Mouse (Mus musculus) megakaryocyte-erythroid progenitor cell, adult 5-6 weeks (primary cell): ENCODE measurements around the gene Cnpy2. TPM values are rescaled to one million over a fixed set of nuclear protein-coding genes. Genes with fewer than 3 reads are reported as not detected.

Experiments used
- ATAC-seq: replicated peaks from 2 replicates; pipeline ENCODE4 v1.8.0; 2016; ENCODE audit warnings: mild to moderate bottlenecking, inconsistent platforms; ENCODE audit not compliant: severe bottlenecking, poor library complexity, low FRiP score, low TSS enrichment
- total RNA-seq, 2 experiments: library from RNA; stranded (forward) in 1 of 2; stranded (reverse) in 1 of 2; fragments of 200-1000, 215-1000 nt in 1 of 2; fragments of >200 nt in 1 of 2; fragmentation: Nextera tagmentation in 1 of 2; gene quantifications; 2 replicates each; pipeline ENCODE4 v1.2.3; 2014 to 2017

The Cnpy2 gene
- total RNA-seq, 2 experiments from 2014 or later: 86.0 to 95.5 TPM

- no peak for ATAC-seq
Measured at GRCm38 (mm10) chr10:128359226-128359625, 37.0 kb downstream of the Cnpy2 start.

GRCm38 (mm10) chr10:128361836-128362235, 39.6 kb downstream of the Cnpy2 start:
- ATAC-seq: no peak

- ATAC-seq: no peak
Measured at GRCm38 (mm10) chr10:128362568-128362967, 40.3 kb downstream of the Cnpy2 start.

GRCm38 (mm10) chr10:128367899-128368401, 45.7 kb downstream of the Cnpy2 start:
- peak; percentile 11; the same call in 1 of the 2 replicates for ATAC-seq

GRCm38 (mm10) chr10:128368402-128369217, 46.4 kb downstream of the Cnpy2 start, which contains the start of gene Coq10a:
Gene Coq10a, minus strand, starts transcription at chr10:128368997.
- ATAC-seq: peak; percentile 85

GRCm38 (mm10) chr10:128369218-128369543, 46.9 kb downstream of the Cnpy2 start:
- no peak for ATAC-seq

DNA sequence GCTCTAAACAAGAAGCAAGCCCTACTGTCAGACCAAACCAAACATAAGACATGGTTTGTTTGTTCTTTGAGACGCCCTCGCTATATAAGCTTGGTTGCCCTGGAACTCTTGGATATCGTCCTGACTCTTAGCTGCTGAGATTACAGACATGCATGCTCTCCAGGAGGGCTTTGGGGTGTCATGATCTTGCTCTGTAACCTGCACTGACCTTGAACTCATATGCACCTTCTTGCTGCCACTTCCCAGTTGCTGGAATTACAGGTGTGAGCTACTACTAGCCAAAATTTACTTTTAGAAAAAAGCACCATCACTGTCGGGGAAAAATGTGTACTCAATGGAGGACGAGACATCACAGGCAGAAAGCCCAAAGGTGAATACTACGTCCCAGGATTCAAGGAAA, 47.3 kb downstream of the Cnpy2 start:
- no peak for ATAC-seq

- ATAC-seq: no peak
Measured at GRCm38 (mm10) chr10:128370021-128370420, 47.8 kb downstream of the Cnpy2 start.

DNA sequence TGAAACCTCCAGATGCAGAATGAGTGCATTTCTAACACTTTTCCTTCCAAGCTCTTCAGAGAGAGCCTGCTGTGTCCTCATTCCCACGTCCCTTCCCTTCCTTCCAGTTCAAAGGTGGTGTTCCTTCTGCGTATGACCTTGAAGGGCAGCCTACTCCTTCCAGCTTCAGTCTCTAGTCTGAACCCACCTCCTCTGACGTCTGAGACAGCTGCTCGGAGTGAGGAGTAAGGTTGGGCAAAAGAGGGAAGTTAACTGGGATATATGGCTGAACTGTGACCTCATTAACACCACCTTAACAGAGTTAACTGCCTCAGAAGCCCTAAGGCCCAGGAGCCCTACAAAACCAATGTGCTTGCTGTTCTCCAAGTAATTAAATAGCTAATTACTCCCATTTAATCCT, 48.3 kb downstream of the Cnpy2 start:
- ATAC-seq: no peak

- ATAC-seq: no peak
Measured at GRCm38 (mm10) chr10:128372142-128372541, 49.9 kb downstream of the Cnpy2 start.

DNA sequence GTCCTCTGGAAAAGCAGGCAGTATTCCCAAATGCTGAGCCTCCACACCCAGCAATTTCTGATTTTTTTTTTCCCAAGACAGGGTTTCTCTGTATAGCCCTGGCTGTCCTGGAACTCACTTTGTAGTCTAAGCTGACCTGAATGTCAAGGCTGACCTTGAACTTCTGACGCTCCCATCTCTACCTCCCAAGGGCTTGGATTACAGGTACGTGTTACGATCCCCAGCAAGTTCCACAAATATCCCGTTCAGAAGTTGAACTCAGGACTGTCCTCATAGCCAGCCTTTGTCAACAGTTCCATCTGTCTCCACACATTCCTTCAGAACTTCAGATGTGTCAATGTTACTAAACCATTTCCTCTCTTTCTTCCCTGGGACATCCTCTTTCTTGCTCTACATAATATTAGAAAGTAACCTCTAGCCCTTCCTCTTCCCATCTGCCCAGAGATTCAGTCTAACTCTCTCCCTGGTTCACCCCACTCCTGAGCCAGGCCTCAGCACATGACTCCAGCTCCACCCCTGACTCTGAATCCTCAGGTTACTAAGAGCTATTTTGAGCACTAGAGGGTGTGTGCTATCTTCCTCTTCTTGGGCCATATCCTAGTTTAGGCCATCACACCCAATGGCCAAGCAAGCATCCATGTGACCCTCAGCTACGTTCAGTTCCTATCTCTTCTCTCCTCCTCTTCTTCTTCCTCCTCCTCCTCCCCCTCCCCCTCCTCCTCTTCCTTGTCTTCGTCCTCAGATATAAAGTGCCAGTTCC, 50.9 kb downstream of the Cnpy2 start:
- ATAC-seq: 0 out of 2 replicates have a peak, but pooled peaks have one; percentile 12

- ATAC-seq: no peak
Measured at GRCm38 (mm10) chr10:128374393-128374792, 52.1 kb downstream of the Cnpy2 start.

- ATAC-seq: no peak
Measured at GRCm38 (mm10) chr10:128376099-128376454, 53.8 kb downstream of the Cnpy2 start.

- peak; percentile 43 for ATAC-seq
Measured at GRCm38 (mm10) chr10:128376455-128377211, 54.4 kb downstream of the Cnpy2 start, which contains the start of gene Ankrd52. Gene Ankrd52, plus strand, starts transcription at chr10:128377115.

Other genes starting within 250 kb of the Cnpy2 start
- 2,207 and 2,550 TPM in 2 replicates for gene Atp5b, start 239.2 kb upstream of the Cnpy2 start, total RNA-seq (2014; fragmentation: Nextera tagmentation)
- gene Atp5b, start 239.2 kb upstream of the Cnpy2 start, total RNA-seq (2017): 3,084 and 3,964 TPM in 2 replicates
- gene Baz2a, start 230.9 kb upstream of the Cnpy2 start, total RNA-seq (2014; fragmentation: Nextera tagmentation): 43.8 and 44.6 TPM in 2 replicates
- 12.4 and 14.3 TPM in 2 replicates for gene Baz2a, start 230.9 kb upstream of the Cnpy2 start, total RNA-seq (2017)
- gene Rbms2, start 142.2 kb upstream of the Cnpy2 start, total RNA-seq (2014; fragmentation: Nextera tagmentation): 25.2 and 31.5 TPM in 2 replicates
- 9.1 and 10.9 TPM in 2 replicates for gene Rbms2, start 142.2 kb upstream of the Cnpy2 start, total RNA-seq (2017)
- gene Gls2, start 128.0 kb upstream of the Cnpy2 start, total RNA-seq (2014; fragmentation: Nextera tagmentation): 8.8 and 15.0 TPM in 2 replicates
- 9.1 and 16.7 TPM in 2 replicates for gene Gls2, start 128.0 kb upstream of the Cnpy2 start, total RNA-seq (2017)
- 37.3 and 44.4 TPM in 2 replicates for gene Spryd4, start 110.7 kb upstream of the Cnpy2 start, total RNA-seq (2014; fragmentation: Nextera tagmentation)
- gene Spryd4, start 110.7 kb upstream of the Cnpy2 start, total RNA-seq (2017): 31.2 and 39.7 TPM in 2 replicates
- 0.74 TPM in 1 of 2 replicates, not detected in the other for gene Mip, start 96.6 kb upstream of the Cnpy2 start, total RNA-seq (2014; fragmentation: Nextera tagmentation)
- gene Mip, start 96.6 kb upstream of the Cnpy2 start, total RNA-seq (2017): 1.6 TPM in 1 of 2 replicates, not detected in the other
- 104 and 125 TPM in 2 replicates for gene Timeless, start 90.4 kb upstream of the Cnpy2 start, total RNA-seq (2014; fragmentation: Nextera tagmentation)
- gene Timeless, start 90.4 kb upstream of the Cnpy2 start, total RNA-seq (2017): 105 and 128 TPM in 2 replicates
- gene Apon, start 68.4 kb upstream of the Cnpy2 start, total RNA-seq (2014; fragmentation: Nextera tagmentation): 1.3 and 1.7 TPM in 2 replicates
- not detected in 2 replicates for gene Apon, start 68.4 kb upstream of the Cnpy2 start, total RNA-seq (2017)
- gene Apof, start 53.8 kb upstream of the Cnpy2 start, total RNA-seq (2014; fragmentation: Nextera tagmentation): not detected in 2 replicates
- gene Apof, start 53.8 kb upstream of the Cnpy2 start, total RNA-seq (2017): not detected in 2 replicates
- gene Stat2, start 51.9 kb upstream of the Cnpy2 start, total RNA-seq (2014; fragmentation: Nextera tagmentation): 24.3 and 35.7 TPM in 2 replicates
- gene Stat2, start 51.9 kb upstream of the Cnpy2 start, total RNA-seq (2017): 8.1 and 9.0 TPM in 2 replicates
- not detected in 2 replicates for gene Il23a, start 23.7 kb upstream of the Cnpy2 start, total RNA-seq (2014; fragmentation: Nextera tagmentation)
- gene Il23a, start 23.7 kb upstream of the Cnpy2 start, total RNA-seq (2017): not detected in 2 replicates
- 37.0 and 40.7 TPM in 2 replicates for gene Pan2, start 19.1 kb upstream of the Cnpy2 start, total RNA-seq (2014; fragmentation: Nextera tagmentation)
- 14.2 and 18.0 TPM in 2 replicates for gene Pan2, start 19.1 kb upstream of the Cnpy2 start, total RNA-seq (2017)
- gene Cs, start 15.3 kb downstream of the Cnpy2 start, total RNA-seq (2014; fragmentation: Nextera tagmentation): 226 and 251 TPM in 2 replicates
- 113 and 182 TPM in 2 replicates for gene Cs, start 15.3 kb downstream of the Cnpy2 start, total RNA-seq (2017)
- gene Coq10a, start 46.5 kb downstream of the Cnpy2 start, total RNA-seq (2014; fragmentation: Nextera tagmentation): 12.9 and 16.8 TPM in 2 replicates
- gene Coq10a, start 46.5 kb downstream of the Cnpy2 start, total RNA-seq (2017): 8.8 and 10.9 TPM in 2 replicates
- gene Ankrd52, start 54.7 kb downstream of the Cnpy2 start, total RNA-seq (2014; fragmentation: Nextera tagmentation): 62.2 and 68.5 TPM in 2 replicates
- gene Ankrd52, start 54.7 kb downstream of the Cnpy2 start, total RNA-seq (2017): 8.3 and 11.7 TPM in 2 replicates
- not detected in 2 replicates for gene Slc39a5, start 78.8 kb downstream of the Cnpy2 start, total RNA-seq (2014; fragmentation: Nextera tagmentation)
- gene Slc39a5, start 78.8 kb downstream of the Cnpy2 start, total RNA-seq (2017): not detected in 2 replicates
- 63.0 and 130 TPM in 2 replicates for gene Nabp2, start 89.0 kb downstream of the Cnpy2 start, total RNA-seq (2014; fragmentation: Nextera tagmentation)
- 54.4 and 98.8 TPM in 2 replicates for gene Nabp2, start 89.0 kb downstream of the Cnpy2 start, total RNA-seq (2017)
- gene Rnf41, start 89.2 kb downstream of the Cnpy2 start, total RNA-seq (2014; fragmentation: Nextera tagmentation): 20.9 and 21.6 TPM in 2 replicates
- gene Rnf41, start 89.2 kb downstream of the Cnpy2 start, total RNA-seq (2017): 8.8 and 12.9 TPM in 2 replicates
- gene Smarcc2, start 136.8 kb downstream of the Cnpy2 start, total RNA-seq (2014; fragmentation: Nextera tagmentation): 98.5 and 119 TPM in 2 replicates
- 62.9 and 73.3 TPM in 2 replicates for gene Smarcc2, start 136.8 kb downstream of the Cnpy2 start, total RNA-seq (2017)
- gene Myl6, start 171.7 kb downstream of the Cnpy2 start, total RNA-seq (2014; fragmentation: Nextera tagmentation): 655 and 828 TPM in 2 replicates
- gene Myl6, start 171.7 kb downstream of the Cnpy2 start, total RNA-seq (2017): 663 and 819 TPM in 2 replicates
- 3.7 and 6.3 TPM in 2 replicates for gene Myl6b, start 176.2 kb downstream of the Cnpy2 start, total RNA-seq (2014; fragmentation: Nextera tagmentation)
- 0.56 TPM in 1 of 2 replicates, not detected in the other for gene Myl6b, start 176.2 kb downstream of the Cnpy2 start, total RNA-seq (2017)
- 49.7 and 53.8 TPM in 2 replicates for gene Esyt1, start 203.4 kb downstream of the Cnpy2 start, total RNA-seq (2014; fragmentation: Nextera tagmentation)
- 59.2 and 66.2 TPM in 2 replicates for gene Esyt1, start 203.4 kb downstream of the Cnpy2 start, total RNA-seq (2017)
- gene Zc3h10, start 225.3 kb downstream of the Cnpy2 start, total RNA-seq (2014; fragmentation: Nextera tagmentation): 5.6 and 6.7 TPM in 2 replicates
- 8.3 and 10.2 TPM in 2 replicates for gene Zc3h10, start 225.3 kb downstream of the Cnpy2 start, total RNA-seq (2017)
- gene Rpl41, start 226.8 kb downstream of the Cnpy2 start, total RNA-seq (2014; fragmentation: Nextera tagmentation): 7,210 and 7,602 TPM in 2 replicates
- gene Rpl41, start 226.8 kb downstream of the Cnpy2 start, total RNA-seq (2017): 3,211 and 3,934 TPM in 2 replicates
- 419 and 446 TPM in 2 replicates for gene Pa2g4, start 243.5 kb downstream of the Cnpy2 start, total RNA-seq (2014; fragmentation: Nextera tagmentation)
- gene Pa2g4, start 243.5 kb downstream of the Cnpy2 start, total RNA-seq (2017): 426 and 489 TPM in 2 replicates